Mouse (Mus musculus) liver, adult 2 months (tissue): Measurements from ENCODE around the gene Snf8.

Source experiments
- CTCF ChIP-seq: fragments of 200-500 bp; IDR thresholded peaks from 2 replicates; pipeline ENCODE4 v1.5.1; 2011; ENCODE audit warnings: low read depth, low read length, control low read depth
- POLR2A ChIP-seq: fragments of 200-500 bp; IDR thresholded peaks from 2 replicates; pipeline ENCODE4 v1.6.1; 2011; ENCODE audit warnings: low read length, control low read depth; ENCODE audit not compliant: insufficient read depth; ENCODE audit errors: extremely low read depth

DNA sequence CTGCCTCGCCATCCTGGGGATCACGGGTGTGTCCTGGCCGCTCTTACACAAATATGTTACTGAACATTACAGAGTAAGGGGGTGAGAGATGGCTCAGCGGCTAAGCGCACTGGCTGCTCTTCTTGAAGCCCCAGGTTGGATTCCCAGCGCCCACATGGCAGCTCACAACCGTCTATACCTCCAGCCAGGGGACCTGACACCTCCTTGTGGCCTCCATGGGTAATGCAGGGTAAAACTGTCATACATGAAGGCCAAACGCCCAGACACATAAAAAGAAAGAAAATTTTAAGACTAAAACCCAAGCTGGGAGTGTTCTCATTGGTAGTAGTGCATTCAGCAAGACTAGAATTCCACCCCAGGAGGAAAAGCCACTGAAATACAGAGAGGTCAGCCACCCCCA, 40.5 kb upstream of the Snf8 start:
- TF ChIP-seq CTCF = no peak
- TF ChIP-seq POLR2A = no peak
